Mouse (Mus musculus) small intestine, adult 2 months (tissue): ENCODE measurements around the gene Rec8. TPM values are rescaled to one million over a fixed set of nuclear protein-coding genes. Genes with fewer than 3 reads are reported as not detected.

ENCODE experiments used
- H3K27ac ChIP-seq: fragments of 200-500 bp; 2 replicates; pipeline ENCODE4 v1.5.1; 2012; ENCODE audit warnings: low read depth, low read length, control low read depth, inconsistent platforms; ENCODE audit not compliant: insufficient read depth
- H3K27me3 ChIP-seq: fragments of 200-500 bp; 2 replicates; pipeline ENCODE4 v1.6.1; 2012; ENCODE audit warnings: mild to moderate bottlenecking, moderate library complexity, low read length, inconsistent platforms; ENCODE audit not compliant: control insufficient read depth, insufficient read depth
- H3K36me3 ChIP-seq: fragments of 200-500 bp; 2 replicates; pipeline ENCODE4 v1.6.1; 2012; ENCODE audit warnings: mild to moderate bottlenecking, low read length, control low read depth, inconsistent platforms; ENCODE audit not compliant: control insufficient read depth, insufficient read depth
- H3K4me1 ChIP-seq: fragments of 200-500 bp; 2 replicates; pipeline ENCODE4 v1.6.1; 2012; ENCODE audit warnings: low read length, inconsistent platforms, mixed read lengths; ENCODE audit not compliant: control insufficient read depth, insufficient read depth, insufficient read length
- H3K4me3 ChIP-seq: fragments of 200-500 bp; 2 replicates; pipeline ENCODE4 v1.5.1; 2012; ENCODE audit warnings: low read depth, mild to moderate bottlenecking, control low read depth, inconsistent platforms, low read length, moderate library complexity
- CTCF ChIP-seq: fragments of 200-500 bp; IDR thresholded peaks from 2 replicates; pipeline ENCODE4 v1.5.1; 2012; ENCODE audit warnings: low read depth, mild to moderate bottlenecking, control low read depth, inconsistent platforms, low read length, moderate library complexity, mixed read lengths; ENCODE audit not compliant: insufficient replicate concordance, insufficient read length; ENCODE audit errors: extremely low read depth
- POLR2A ChIP-seq: fragments of 200-500 bp; IDR thresholded peaks from 2 replicates; pipeline ENCODE4 v1.6.1; 2012; ENCODE audit warnings: low read depth, mild to moderate bottlenecking, control low read depth, inconsistent platforms, low read length, moderate library complexity
- WGBS: fragments of 180-500 bp; shearing (Covaris S2); methylation state at CpG from one replicate; pipeline ENCODE4 v1.1.7; 2018; 5-methylcytosine and 5-hydroxymethylcytosine counted together
- polyA plus RNA-seq: library from polyadenylated mRNA; depleted of rRNA; stranded (reverse); fragments of >200 nt; gene quantifications from 2 replicates; pipeline ENCODE4 v1.2.3, GENCODE M21; 2012

The Rec8 gene
- polyA plus RNA-seq, 1 experiment: 19.2 TPM

DNA sequence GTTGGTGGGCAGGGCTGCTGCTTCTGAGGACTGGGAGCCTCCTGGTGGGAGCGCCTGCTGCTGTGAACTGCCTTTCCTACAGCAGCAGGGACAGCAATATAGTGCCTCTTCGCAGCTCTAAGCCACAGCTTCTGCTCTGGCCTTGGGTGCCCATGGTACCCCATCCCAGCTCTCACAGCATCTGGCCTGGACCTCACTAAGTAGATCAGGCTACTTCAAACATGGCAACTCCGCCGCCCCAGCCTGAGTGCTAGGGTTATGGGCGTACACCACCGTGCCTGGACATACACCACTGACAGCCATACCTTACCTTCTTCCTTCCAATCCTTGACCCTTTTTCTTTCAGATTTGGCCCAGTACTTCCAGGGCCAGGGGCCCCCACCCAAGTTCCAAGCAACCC, 9.5 kb upstream of the Rec8 start:
- 96% methylated on average over 6 of the region's 6 CpGs for WGBS
- no peak overlapping the region for H3K27ac ChIP-seq
- TF ChIP-seq POLR2A: no peak
- no peak for TF ChIP-seq CTCF
- H3K4me3 ChIP-seq: no peak overlapping the region
- H3K27me3 ChIP-seq: no peaks in the 10 kb centered on the region
- H3K4me1 ChIP-seq: peaks cover 27% of the 10 kb centered on the region; the same call in 1 of the 2 replicates
- peaks cover 52% of the 10 kb centered on the region for H3K36me3 ChIP-seq

DNA sequence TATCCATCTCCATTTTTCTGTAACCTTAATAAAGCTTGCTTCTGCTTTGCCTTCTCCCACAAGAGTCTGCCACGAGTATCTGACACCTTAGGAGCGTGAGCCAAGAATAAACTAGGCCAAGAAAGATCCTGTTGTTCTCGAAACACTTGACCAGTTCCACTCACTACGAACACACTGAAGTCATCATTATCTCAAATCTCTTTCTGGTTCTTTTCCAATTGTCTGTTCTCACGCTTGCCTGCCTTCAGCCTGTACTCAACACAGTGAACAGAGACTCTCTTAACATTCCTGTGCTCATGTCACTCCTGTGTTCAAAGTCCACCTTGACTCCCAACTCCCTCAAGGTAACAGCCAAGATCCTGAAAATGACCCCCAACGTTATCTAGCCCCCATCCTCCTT, 4.5 kb upstream of the Rec8 start:
- Histone ChIP-seq H3K27me3 (no peaks in the 10 kb centered on the region), H3K4me1 (peaks cover 9% of the 10 kb centered on the region; the same call in 1 of the 2 replicates), H3K27ac (no peak overlapping the region), H3K36me3 (peaks cover 22% of the 10 kb centered on the region), H3K4me3 (no peak overlapping the region)
- no peak for TF ChIP-seq POLR2A
- TF ChIP-seq CTCF: no peak
- 29% methylated on average over 6 of the region's 6 CpGs for WGBS

DNA sequence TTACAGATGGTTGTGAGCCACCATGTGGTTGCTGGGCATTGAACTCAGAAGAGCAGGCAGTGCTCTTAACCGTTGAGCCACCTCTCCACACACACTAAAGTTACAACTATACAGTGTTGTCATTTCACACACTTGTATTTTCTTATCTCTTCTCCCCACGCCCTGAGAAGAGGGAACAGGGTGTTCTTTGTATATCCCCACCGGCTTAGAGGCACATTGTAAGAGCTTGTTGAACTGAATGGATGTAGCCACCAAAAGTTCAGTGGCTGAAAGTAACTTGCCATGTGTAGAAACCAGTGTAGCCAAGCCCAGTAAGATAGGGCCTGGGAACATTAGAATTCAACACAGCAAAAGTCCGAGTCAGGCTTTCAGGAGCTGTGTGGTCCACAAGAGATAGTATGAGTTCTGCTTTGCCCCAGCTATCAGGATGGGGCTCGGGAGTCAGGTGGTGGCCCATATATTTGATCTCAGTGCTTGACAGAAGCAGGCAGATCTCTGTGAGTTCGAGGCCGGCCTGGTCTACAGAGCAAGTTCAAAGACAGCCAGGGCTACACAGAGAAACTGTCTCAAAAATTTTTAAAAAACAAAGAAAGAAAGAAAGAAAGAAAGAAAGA, 3.2 kb upstream of the Rec8 start:
- TF ChIP-seq CTCF (no peak), POLR2A (no peak)
- Histone ChIP-seq H3K4me1 (peaks cover 12% of the 10 kb centered on the region; the same call in 1 of the 2 replicates), H3K36me3 (peaks cover 8% of the 10 kb centered on the region), H3K4me3 (no peak overlapping the region), H3K27ac (no peak overlapping the region), H3K27me3 (no peaks in the 10 kb centered on the region)
- WGBS: 63% methylated on average over 7 of the region's 7 CpGs

DNA sequence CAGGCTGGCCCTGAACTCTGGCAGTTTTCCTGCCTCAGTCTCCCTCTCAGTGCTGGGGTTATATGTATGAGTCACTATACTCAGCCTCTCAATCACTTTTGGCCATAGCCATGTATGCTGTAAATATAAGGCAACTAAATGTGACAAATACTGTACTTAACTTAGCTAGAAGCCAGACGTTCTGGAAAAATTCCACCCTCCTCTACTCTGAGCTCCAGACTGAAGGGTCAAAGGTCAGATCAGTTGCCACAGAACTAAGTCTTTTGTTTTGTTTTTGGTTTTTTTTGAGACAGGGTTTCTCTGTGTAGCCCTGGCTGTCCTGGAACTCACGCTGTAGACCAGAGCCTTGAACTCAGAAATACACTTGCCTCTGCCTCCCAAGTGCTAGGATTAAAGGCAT, 2.0 kb upstream of the Rec8 start:
- WGBS: 45% methylated on average over 2 of the region's 2 CpGs
- H3K4me3 ChIP-seq: no peak overlapping the region
- H3K27ac ChIP-seq: no peak overlapping the region
- H3K4me1 ChIP-seq: peaks cover 12% of the 10 kb centered on the region; the same call in 1 of the 2 replicates
- H3K36me3 ChIP-seq: no peaks in the 10 kb centered on the region
- TF ChIP-seq CTCF (no peak), POLR2A (no peak)
- H3K27me3 ChIP-seq: no peaks in the 10 kb centered on the region

DNA sequence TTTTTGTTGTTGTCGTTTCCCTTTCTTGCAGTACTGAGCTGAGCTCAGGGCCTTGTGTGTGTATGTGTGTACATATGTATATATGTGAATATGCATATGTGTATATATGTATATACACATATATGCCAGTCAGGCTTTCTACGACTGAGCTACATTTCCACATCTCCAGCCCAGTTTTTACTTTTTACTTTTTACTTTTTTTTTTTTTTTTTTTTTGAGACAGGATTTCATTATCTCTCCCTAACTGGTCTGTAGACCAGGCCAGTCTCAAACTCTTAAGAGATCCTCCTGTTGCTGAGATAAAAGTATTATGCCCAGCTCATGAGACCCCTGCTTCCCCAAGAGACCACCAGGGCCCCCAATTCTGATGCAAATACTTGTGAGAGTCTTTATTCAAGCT, 993 bp upstream of the Rec8 start:
- Histone ChIP-seq H3K27ac (no peak overlapping the region), H3K4me3 (no peak overlapping the region), H3K4me1 (peaks cover 12% of the 10 kb centered on the region; the same call in 1 of the 2 replicates), H3K36me3 (no peaks in the 10 kb centered on the region), H3K27me3 (no peaks in the 10 kb centered on the region)
- TF ChIP-seq CTCF (no peak), POLR2A (no peak)
- WGBS: 79% methylated on average over 2 of the region's 2 CpGs

DNA sequence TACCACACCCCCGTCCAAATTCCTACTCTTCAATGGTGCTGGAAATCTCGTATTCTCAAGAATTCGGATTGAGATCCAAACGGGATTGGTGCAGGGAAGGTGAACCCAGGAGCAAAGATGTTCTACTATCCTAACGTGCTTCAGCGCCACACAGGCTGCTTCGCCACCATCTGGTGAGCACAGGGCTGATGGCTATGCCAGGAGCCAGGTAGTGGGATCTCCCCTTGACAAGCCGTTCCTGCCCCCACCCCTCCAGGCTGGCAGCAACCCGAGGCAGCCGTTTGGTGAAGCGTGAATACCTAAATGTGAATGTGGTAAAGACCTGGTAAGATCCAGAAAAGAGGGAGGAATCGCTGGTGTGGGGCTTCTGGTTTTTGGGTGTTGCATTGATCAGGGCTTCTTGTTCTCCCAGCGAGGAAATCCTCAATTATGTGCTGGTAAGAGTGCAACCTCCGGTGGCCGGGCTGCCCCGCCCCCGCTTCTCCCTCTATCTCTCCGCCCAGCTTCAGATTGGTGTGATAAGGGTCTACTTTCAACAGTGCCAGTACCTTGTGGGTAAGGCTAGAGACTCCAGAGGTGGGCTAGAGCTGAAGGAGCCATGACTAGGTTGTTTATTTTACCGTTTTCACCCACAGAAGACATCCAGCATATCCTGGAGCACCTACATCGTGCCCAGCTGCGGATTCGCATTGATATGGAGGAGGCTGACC, 804 bp downstream of the Rec8 start:
- TF ChIP-seq CTCF: no peak
- TF ChIP-seq POLR2A: no peak

DNA sequence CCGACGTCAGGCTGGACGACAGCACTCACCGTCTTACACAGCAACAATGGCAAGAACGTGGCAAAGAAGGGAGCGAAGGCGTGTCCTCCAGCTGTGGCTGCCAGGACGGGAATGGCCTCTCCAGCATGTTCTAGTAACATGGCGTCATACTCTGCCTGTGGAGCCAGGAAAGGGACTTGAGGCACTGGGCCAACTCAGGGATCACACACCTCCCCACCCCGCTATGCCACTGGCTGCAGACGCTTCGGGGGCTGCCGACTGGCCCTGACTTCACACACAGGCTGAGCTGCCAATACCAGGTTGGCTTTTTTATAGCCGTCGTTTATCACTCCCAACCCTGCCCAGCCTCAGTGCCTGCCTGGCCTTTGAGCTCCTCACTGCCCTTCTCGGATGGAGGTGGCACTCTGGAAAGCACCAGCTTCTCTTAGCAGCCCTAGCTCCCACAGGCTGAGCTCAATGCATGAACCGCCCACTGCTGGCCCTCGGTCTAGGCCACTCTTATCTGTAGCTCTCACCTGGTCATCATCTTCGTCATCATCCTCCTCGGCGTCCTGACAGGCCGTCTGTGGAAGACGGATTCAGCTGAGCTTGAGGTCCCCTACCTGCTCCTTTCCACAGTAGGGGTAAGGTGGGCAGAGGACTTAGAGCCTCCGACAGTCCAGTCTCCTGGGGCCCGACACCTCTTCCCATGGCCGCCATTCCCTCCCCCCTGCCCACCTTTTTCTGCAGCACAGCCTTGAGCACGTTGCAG, 10.4 kb downstream of the Rec8 start:
- Histone ChIP-seq H3K4me3 (no peak overlapping the region), H3K4me1 (peaks cover 15% of the 10 kb centered on the region), H3K27ac (peak overlapping the region; percentile 33), H3K27me3 (no peaks in the 10 kb centered on the region), H3K36me3 (peaks cover 52% of the 10 kb centered on the region)
- TF ChIP-seq CTCF: no peak; the same call in 1 of the 2 replicates
- no peak for TF ChIP-seq POLR2A
- 73% methylated on average over 27 of the region's 27 CpGs for WGBS

More for the DNA sequence above, 804 bp downstream of the Rec8 start:
- H3K4me3 ChIP-seq: peak overlapping the region; percentile 60
- no peak overlapping the region for H3K27ac ChIP-seq
- no peaks in the 10 kb centered on the region for H3K27me3 ChIP-seq
- 0 out of 2 replicates have a peak, but pooled peaks cover 2% of the 10 kb centered on the region for H3K36me3 ChIP-seq
- 24% methylated on average over 22 of the region's 22 CpGs for WGBS
- H3K4me1 ChIP-seq: peaks cover 5% of the 10 kb centered on the region; the same call in 1 of the 2 replicates
